Mouse (Mus musculus) megakaryocyte, embryonic 14.5 days (primary cell): Measurements from ENCODE around the gene Thrap3.

Experiments used
- FLI1 ChIP-seq: IDR thresholded peaks from 2 replicates; pipeline ENCODE4 v1.6.1; 2012; ENCODE audit warnings: low read length, inconsistent platforms, mixed read lengths
- GATA1 ChIP-seq: IDR thresholded peaks from 3 replicates; pipeline ENCODE4 v1.6.1; 2012; ENCODE audit warnings: mixed read lengths, low read length, inconsistent platforms, borderline replicate concordance

GRCm38 (mm10) chr4:126229900-126230299, 27.3 kb upstream of the Thrap3 start:
- TF ChIP-seq GATA1 (no peak), FLI1 (no peak)
